Mouse (Mus musculus) embryonic fibroblast, embryonic 13.5 days (primary cell): ENCODE measurements around the gene Cox17. TPM values are rescaled to one million over a fixed set of nuclear protein-coding genes. Genes with fewer than 3 reads are reported as not detected.

Source experiments
- H3K27ac ChIP-seq: 2 replicates; pipeline ENCODE4 v1.5.1; 2012; ENCODE audit warnings: low read length, control low read depth, inconsistent platforms; ENCODE audit not compliant: insufficient read depth
- H3K4me1 ChIP-seq: 2 replicates; pipeline ENCODE4 v1.6.1; 2011; ENCODE audit warnings: low read length; ENCODE audit not compliant: control insufficient read depth, insufficient read depth
- H3K4me3 ChIP-seq: 2 replicates; pipeline ENCODE4 v1.5.1; 2011; ENCODE audit warnings: mild to moderate bottlenecking, control low read depth, low read length; ENCODE audit not compliant: insufficient read depth
- CTCF ChIP-seq: IDR thresholded peaks from 2 replicates; pipeline ENCODE4 v1.5.1; 2011; ENCODE audit warnings: mild to moderate bottlenecking, control low read depth, low read length, moderate library complexity, borderline replicate concordance; ENCODE audit not compliant: insufficient read depth
- POLR2A ChIP-seq: IDR thresholded peaks from 2 replicates; pipeline ENCODE4 v1.6.1; 2011; ENCODE audit warnings: low read depth, mild to moderate bottlenecking, control low read depth, low read length, moderate library complexity
- polyA plus RNA-seq: library from polyadenylated mRNA; stranded (reverse); fragments of >200 nt; gene quantifications from 2 replicates; pipeline ENCODE4 v1.2.4, GENCODE M21; 2011; ENCODE audit warnings: low read depth; ENCODE audit not compliant: missing spikeins, insufficient read length

Cox17 gene
- polyA plus RNA-seq, 1 experiment = 93.2 TPM

- TF ChIP-seq POLR2A (no peak), CTCF (no peak)
- no peak overlapping the region for H3K4me3 ChIP-seq
- H3K27ac ChIP-seq = no peak overlapping the region
- no peaks in the 10 kb centered on the region for H3K4me1 ChIP-seq
These were observed 13.1 kb downstream of the Cox17 start for GRCm38 (mm10) chr16:38359857-38360256.

- H3K4me1 ChIP-seq = no peaks in the 10 kb centered on the region
- no peak overlapping the region for H3K4me3 ChIP-seq
- H3K27ac ChIP-seq = no peak overlapping the region
- TF ChIP-seq CTCF = no peak
- no peak for TF ChIP-seq POLR2A
These were observed 13.5 kb downstream of the Cox17 start for GRCm38 (mm10) chr16:38360317-38360716.

- no peak for TF ChIP-seq CTCF
- TF ChIP-seq POLR2A = no peak
- H3K4me3 ChIP-seq = no peak within 1 kb of the TSS
- H3K4me1 ChIP-seq = no peaks in the 10 kb centered on the region
- H3K27ac ChIP-seq = no peak within 1 kb of the TSS
These were observed 15.1 kb downstream of the Cox17 start, which contains the start of gene Popdc2 for GRCm38 (mm10) chr16:38361933-38362332. TSS of gene Popdc2 (plus strand) at chr16:38362209.

DNA sequence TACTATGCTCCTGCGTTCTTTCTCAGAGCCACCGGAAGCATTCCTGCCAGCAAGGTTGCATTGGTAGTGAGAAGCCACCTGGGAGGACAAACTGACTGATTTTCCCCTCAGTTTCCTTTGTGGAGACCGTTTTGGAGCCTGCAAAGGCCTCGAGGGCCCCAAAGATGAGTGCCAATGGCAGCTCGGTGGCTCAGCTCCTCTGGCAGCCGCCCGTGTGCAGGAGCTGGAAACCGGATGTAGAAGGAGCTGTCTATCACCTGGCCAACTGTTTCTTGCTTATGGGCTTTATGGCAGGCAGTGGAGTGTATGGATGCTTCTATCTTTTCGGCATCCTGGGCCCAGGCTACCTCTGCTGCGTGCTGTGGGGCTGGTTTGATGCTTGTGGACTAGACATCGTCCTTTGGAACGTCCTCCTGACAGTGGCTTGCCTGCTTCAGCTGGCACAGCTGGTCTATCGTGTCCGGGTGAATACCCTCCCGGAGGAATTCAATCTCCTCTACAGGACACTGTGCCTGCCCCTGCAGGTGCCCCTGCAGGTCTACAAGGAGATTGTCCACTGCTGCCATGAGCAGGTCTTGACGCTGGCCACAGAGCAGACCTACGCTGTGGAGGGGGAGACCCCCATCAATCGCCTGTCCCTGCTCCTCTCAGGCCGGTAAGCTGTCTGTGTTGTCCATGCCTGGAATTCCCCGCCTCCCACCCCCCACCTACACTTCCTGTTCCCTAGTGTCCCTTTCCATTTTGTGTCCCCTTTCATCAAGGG lies 15.9 kb downstream of the Cox17 start:
- H3K4me1 ChIP-seq = no peaks in the 10 kb centered on the region
- TF ChIP-seq POLR2A (no peak), CTCF (no peak)
- no peak overlapping the region for H3K27ac ChIP-seq
- no peak overlapping the region for H3K4me3 ChIP-seq

DNA sequence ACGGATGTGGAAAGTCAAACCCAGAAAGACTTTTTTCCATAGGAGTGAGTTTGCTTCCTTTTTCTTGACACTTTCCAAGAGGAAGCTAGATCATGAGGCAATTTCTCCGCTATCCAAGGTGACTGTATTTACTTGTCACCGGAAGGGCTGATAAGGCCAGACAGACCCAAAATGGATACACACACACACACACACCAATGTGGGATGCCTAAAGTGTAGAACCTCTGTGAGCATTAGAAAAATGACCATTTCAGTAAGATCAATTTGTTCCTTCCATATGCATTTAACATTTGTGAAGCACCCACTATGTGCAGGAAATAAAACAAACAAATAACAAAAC lies 16.4 kb downstream of the Cox17 start:
- H3K27ac ChIP-seq = no peak overlapping the region

GRCm38 (mm10) chr16:38363657-38364056 lies 16.9 kb downstream of the Cox17 start:
- no peaks in the 10 kb centered on the region for H3K4me1 ChIP-seq
- H3K4me3 ChIP-seq = no peak overlapping the region
- H3K27ac ChIP-seq = no peak overlapping the region
- TF ChIP-seq POLR2A (no peak), CTCF (no peak)

More for the DNA sequence above, 16.4 kb downstream of the Cox17 start:
- no peak for TF ChIP-seq CTCF
- TF ChIP-seq POLR2A = no peak
- no peak overlapping the region for H3K4me3 ChIP-seq
- H3K4me1 ChIP-seq = no peaks in the 10 kb centered on the region

DNA sequence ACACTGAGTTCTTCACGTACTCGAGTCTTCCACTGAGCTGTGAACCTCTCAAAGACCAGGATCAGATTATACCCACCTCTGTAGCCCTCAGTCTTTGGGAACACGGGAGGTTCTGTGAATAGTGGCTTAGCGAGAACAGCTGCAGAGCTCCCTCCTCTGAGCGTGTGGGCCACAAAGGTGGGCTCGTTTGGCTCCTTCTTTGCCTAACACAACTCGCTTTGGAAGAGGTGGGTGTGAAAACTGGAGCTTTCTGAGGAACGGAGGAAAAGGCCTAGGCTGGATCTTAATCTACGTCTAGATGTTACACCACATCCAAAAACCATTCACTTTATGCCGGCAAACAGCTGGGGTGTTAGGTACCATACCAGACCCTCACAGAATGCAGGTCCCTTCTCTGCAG lies 18.6 kb downstream of the Cox17 start:
- Histone ChIP-seq H3K4me1 (no peaks in the 10 kb centered on the region), H3K27ac (no peak overlapping the region), H3K4me3 (no peak overlapping the region)
- no peak for TF ChIP-seq CTCF
- TF ChIP-seq POLR2A = no peak

DNA sequence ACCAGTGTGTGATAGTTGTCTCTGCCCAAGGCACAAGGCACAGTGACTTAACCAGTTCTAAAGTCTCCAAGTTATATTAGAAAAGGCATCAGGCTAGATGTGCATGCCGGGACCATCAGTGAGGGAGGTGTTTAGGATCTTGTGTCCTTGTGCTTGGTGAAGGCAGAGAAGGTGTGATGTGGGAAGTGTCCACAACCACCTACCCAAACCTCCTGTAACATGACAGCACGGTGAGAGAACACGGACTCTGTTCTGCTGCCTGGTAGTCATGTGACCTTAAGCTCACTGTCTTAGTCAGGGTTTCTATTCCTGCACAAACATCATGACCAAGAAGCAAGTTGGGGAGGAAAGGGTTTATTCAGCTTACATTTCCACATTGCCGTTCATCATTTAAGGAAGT lies 19.4 kb downstream of the Cox17 start:
- TF ChIP-seq CTCF (no peak), POLR2A (no peak)
- Histone ChIP-seq H3K27ac (no peak overlapping the region), H3K4me3 (no peak overlapping the region), H3K4me1 (no peaks in the 10 kb centered on the region)

DNA sequence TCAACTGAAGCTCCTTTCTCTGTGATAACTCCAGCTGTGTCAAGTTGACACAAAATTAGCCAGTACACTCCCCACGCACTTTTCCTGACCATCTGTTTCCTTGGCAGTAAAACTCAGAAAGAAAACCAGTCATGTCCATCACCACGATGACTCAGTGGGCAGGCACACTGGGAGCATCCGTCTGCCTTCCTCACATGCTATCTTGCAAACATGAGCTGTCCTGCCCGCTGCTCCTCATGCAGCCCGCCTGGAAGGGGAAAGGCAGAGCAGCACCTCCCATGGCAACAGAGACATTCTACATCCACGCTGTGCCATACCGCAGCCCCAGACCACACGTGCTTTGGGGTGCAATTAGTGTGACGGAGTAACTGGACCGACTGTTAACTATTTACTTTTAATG lies 21.5 kb downstream of the Cox17 start:
- Histone ChIP-seq H3K4me1 (no peaks in the 10 kb centered on the region), H3K27ac (no peak overlapping the region), H3K4me3 (no peak overlapping the region)
- TF ChIP-seq POLR2A = no peak
- TF ChIP-seq CTCF = no peak

GRCm38 (mm10) chr16:38369000-38369399 lies 22.2 kb downstream of the Cox17 start:
- TF ChIP-seq CTCF (no peak), POLR2A (no peak)
- no peak overlapping the region for H3K27ac ChIP-seq

More at GRCm38 (mm10) chr16:38369000-38369399, 22.2 kb downstream of the Cox17 start:
- Histone ChIP-seq H3K4me3 (no peak overlapping the region), H3K4me1 (no peaks in the 10 kb centered on the region)
